Mouse (Mus musculus): ENCODE data around the gene Stpg3.

DNA sequence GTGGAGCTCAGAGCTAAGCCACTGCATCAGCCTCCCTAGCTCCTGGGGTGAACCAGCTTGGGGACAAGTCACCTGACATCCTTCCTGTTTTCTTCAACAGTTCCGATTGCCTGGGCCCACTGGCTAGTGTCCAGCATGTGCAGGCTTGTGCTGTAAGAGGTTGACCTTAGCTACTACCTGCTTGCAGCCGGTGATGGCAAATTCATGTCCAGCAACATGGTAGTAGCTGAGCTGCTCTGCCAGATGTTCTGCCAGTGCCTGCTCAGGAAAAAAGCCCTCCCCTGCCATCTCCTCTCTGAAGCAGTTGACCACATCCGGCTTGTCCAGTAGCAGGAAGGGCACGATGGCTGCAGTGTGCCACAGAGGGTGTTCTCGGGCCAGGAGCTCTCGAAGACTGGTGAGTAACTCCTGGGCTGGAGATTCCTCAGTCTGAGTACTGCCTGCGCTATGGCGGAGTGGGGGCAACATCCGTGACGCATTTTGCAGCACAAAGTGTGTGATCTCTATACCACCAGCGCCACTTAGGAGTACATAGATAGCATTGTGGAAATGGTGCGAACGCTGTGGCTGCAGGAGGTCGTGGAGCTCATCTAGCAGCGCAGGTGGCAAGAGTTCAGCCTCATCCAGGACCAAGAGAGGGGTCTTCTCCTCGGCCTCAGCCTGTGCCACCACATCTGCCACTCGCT, 19.8 kb downstream of the Stpg3 start:
- TF ChIP-seq CTCF (IDR thresholded peaks at IDR 0.05; ENCODE audit: extremely low read depth, insufficient read depth, low read length) = no peak
- TF ChIP-seq POLR2A (IDR thresholded peaks at IDR 0.05; ENCODE audit: extremely low read depth, insufficient read depth, low read length) = no peak

Measured in cortical plate, adult 2 months (tissue).